Mouse (Mus musculus) limb, embryonic 12.5 days (tissue): ENCODE measurements at regions not wholly inside any gene's neighbourhood (a gene's known extent, or its start where the extent isn't known, plus 50 kb on each side); places are given as distances from the start of the nearest gene placed in this dataset.

Source experiments
- ATAC-seq: fragments of 200-750 bp; cut with Nextera tagmentation; 2 replicates; pipeline ENCODE4 v1.8.0; 2017; ENCODE audit warnings: low read depth, moderate TSS enrichment; ENCODE audit not compliant: insufficient number of reproducible peaks, insufficient read depth, low FRiP score, low TSS enrichment
- H3K27ac ChIP-seq: fragments of 300-500 bp; sonication (generic); 2 replicates; pipeline ENCODE4 v1.5.1; 2016; ENCODE audit warnings: mild to moderate bottlenecking, moderate library complexity
- H3K27me3 ChIP-seq: fragments of 300-500 bp; sonication (generic); 2 replicates; pipeline ENCODE4 v1.6.1; 2016; ENCODE audit warnings: mild to moderate bottlenecking, moderate library complexity
- H3K36me3 ChIP-seq: fragments of 300-500 bp; sonication (generic); 2 replicates; pipeline ENCODE4 v1.6.1; 2016; ENCODE audit warnings: mild to moderate bottlenecking, moderate library complexity
- H3K4me1 ChIP-seq: fragments of 300-500 bp; sonication (generic); replicated peaks from 2 replicates; pipeline ENCODE4 v1.6.1; 2016
- H3K4me2 ChIP-seq: fragments of 300-500 bp; sonication (generic); 2 replicates; pipeline ENCODE4 v1.6.1; 2016; ENCODE audit warnings: mild to moderate bottlenecking, moderate library complexity
- H3K4me3 ChIP-seq: fragments of 300-500 bp; sonication (generic); replicated peaks from 2 replicates; pipeline ENCODE4 v1.5.1; 2016; ENCODE audit warnings: mild to moderate bottlenecking
- H3K9ac ChIP-seq: fragments of 300-500 bp; sonication (generic); replicated peaks from 2 replicates; pipeline ENCODE4 v1.6.1; 2016; ENCODE audit warnings: mild to moderate bottlenecking, moderate library complexity
- H3K9me3 ChIP-seq: fragments of 300-500 bp; sonication (generic); 2 replicates; pipeline ENCODE4 v1.6.1; 2016; ENCODE audit warnings: mild to moderate bottlenecking, moderate library complexity
- WGBS: fragments of 180-500 bp; shearing (Covaris S2); methylation state at CpG from one replicate; pipeline ENCODE4 v1.1.7; 2016; 5-methylcytosine and 5-hydroxymethylcytosine counted together

DNA sequence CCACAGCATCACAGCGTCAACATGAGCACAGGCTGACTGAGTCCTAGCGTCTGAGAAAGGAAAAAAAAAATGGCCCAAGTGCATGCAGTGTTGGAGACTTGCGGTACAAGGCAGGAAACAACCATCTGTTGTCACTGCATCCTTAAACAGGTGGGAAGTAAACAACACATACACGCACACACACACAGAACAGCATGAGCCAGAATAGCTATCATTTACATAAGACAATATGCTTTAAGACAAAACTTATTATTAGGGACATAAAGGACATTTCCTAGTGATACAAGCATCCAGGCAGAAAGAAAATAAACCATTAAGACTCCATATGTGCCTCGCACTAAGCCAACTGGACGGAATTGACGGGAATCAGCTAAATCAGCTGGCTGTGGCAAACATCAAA is 203.8 kb upstream of the Trpc7 start:
- Histone ChIP-seq H3K4me3 (no peak overlapping the region), H3K4me2 (no peak overlapping the region), H3K27ac (no peak overlapping the region), H3K9ac (no peak overlapping the region), H3K36me3 (no peaks in the 10 kb centered on the region), H3K27me3 (no peaks in the 10 kb centered on the region), H3K4me1 (no peaks in the 10 kb centered on the region), H3K9me3 (no peaks in the 10 kb centered on the region)
- no peak for ATAC-seq
- WGBS: 90% methylated on average over 7 of the region's 7 CpGs

- no peaks in the 10 kb centered on the region for H3K36me3 ChIP-seq
- H3K4me1 ChIP-seq: peaks cover 5% of the 10 kb centered on the region; the same call in 1 of the 2 replicates
- no peaks in the 10 kb centered on the region for H3K27me3 ChIP-seq
- H3K9me3 ChIP-seq: no peaks in the 10 kb centered on the region
- H3K27ac ChIP-seq: no peak overlapping the region
- H3K4me3 ChIP-seq: no peak overlapping the region
- no peak overlapping the region for H3K4me2 ChIP-seq
- 89% methylated on average over 8 of the region's 8 CpGs for WGBS
- no peak for ATAC-seq
- no peak overlapping the region for H3K9ac ChIP-seq
These were observed 196.1 kb upstream of the Trpc7 start for GRCm38 (mm10) chr13:57091886-57092285.

- Histone ChIP-seq H3K9ac (no peak overlapping the region), H3K9me3 (no peaks in the 10 kb centered on the region), H3K4me3 (no peak overlapping the region), H3K36me3 (no peaks in the 10 kb centered on the region), H3K4me1 (peaks cover 5% of the 10 kb centered on the region; the same call in 1 of the 2 replicates), H3K27ac (no peak overlapping the region), H3K4me2 (no peak overlapping the region), H3K27me3 (no peaks in the 10 kb centered on the region)
- ATAC-seq: no peak
- WGBS: 84% methylated on average over 13 of the region's 13 CpGs
These were observed 193.7 kb upstream of the Trpc7 start for GRCm38 (mm10) chr13:57089381-57090075.

- Histone ChIP-seq H3K9ac (no peak overlapping the region), H3K27ac (no peak overlapping the region), H3K4me2 (no peak overlapping the region), H3K4me1 (peaks cover 5% of the 10 kb centered on the region; the same call in 1 of the 2 replicates), H3K4me3 (no peak overlapping the region), H3K36me3 (no peaks in the 10 kb centered on the region), H3K9me3 (peaks cover 3% of the 10 kb centered on the region; the same call in 1 of the 2 replicates), H3K27me3 (no peaks in the 10 kb centered on the region)
- 85% methylated on average over 6 of the region's 6 CpGs for WGBS
- ATAC-seq: no peak
These were observed 192.2 kb upstream of the Trpc7 start for GRCm38 (mm10) chr13:57087966-57088365.

- Histone ChIP-seq H3K4me3 (no peak overlapping the region), H3K9me3 (peaks cover 6% of the 10 kb centered on the region; the same call in 1 of the 2 replicates), H3K27me3 (no peaks in the 10 kb centered on the region), H3K27ac (no peak overlapping the region), H3K36me3 (no peaks in the 10 kb centered on the region), H3K4me1 (peaks cover 5% of the 10 kb centered on the region; the same call in 1 of the 2 replicates), H3K4me2 (no peak overlapping the region), H3K9ac (no peak overlapping the region)
- WGBS: 46% methylated on average over 5 of the region's 5 CpGs
- ATAC-seq: no peak
These were observed 191.6 kb upstream of the Trpc7 start for GRCm38 (mm10) chr13:57087398-57087797.

GRCm38 (mm10) chr13:57083751-57084150 is 188.0 kb upstream of the Trpc7 start:
- H3K9ac ChIP-seq: no peak overlapping the region
- ATAC-seq: no peak
- no peak overlapping the region for H3K4me3 ChIP-seq
- peaks cover 6% of the 10 kb centered on the region; the same call in 1 of the 2 replicates for H3K9me3 ChIP-seq
- H3K4me2 ChIP-seq: no peak overlapping the region
- 62% methylated on average over 5 of the region's 5 CpGs for WGBS
- peaks cover 5% of the 10 kb centered on the region; the same call in 1 of the 2 replicates for H3K4me1 ChIP-seq
- H3K27ac ChIP-seq: no peak overlapping the region
- H3K36me3 ChIP-seq: no peaks in the 10 kb centered on the region
- no peaks in the 10 kb centered on the region for H3K27me3 ChIP-seq

GRCm38 (mm10) chr13:57070479-57070878 is 174.7 kb upstream of the Trpc7 start:
- no peak overlapping the region for H3K27ac ChIP-seq
- no peaks in the 10 kb centered on the region for H3K27me3 ChIP-seq
- ATAC-seq: no peak
- no peaks in the 10 kb centered on the region for H3K36me3 ChIP-seq
- no peak overlapping the region for H3K9ac ChIP-seq
- 0 out of 2 replicates have a peak, but pooled peaks cover 3% of the 10 kb centered on the region for H3K9me3 ChIP-seq
- WGBS: 81% methylated on average over 5 of the region's 5 CpGs
- H3K4me2 ChIP-seq: no peak overlapping the region
- H3K4me1 ChIP-seq: no peaks in the 10 kb centered on the region
- no peak overlapping the region for H3K4me3 ChIP-seq

DNA sequence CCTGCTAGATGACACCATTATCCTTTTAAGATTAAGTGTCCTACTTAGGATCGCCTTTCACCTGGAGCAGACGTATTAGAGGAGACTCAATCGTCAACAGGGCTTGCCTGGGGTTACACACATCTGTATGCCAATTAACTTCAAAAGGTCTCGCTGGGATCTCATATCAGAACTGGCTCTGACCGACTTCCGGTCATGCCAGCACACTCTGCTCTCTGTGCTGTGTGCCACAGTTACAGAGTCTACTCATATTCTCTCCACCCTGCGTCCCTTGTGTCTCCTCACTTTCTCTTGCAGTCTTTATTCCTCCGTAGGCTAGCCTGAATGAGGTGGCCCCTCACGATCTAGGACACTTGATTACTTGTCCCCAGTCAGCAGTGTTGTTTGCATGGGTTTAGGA is 165.9 kb upstream of the Trpc7 start:
- Histone ChIP-seq H3K4me3 (no peak overlapping the region), H3K4me1 (peaks cover 12% of the 10 kb centered on the region), H3K27ac (no peak overlapping the region), H3K36me3 (no peaks in the 10 kb centered on the region), H3K9ac (no peak overlapping the region), H3K9me3 (no peaks in the 10 kb centered on the region), H3K4me2 (no peak overlapping the region), H3K27me3 (no peaks in the 10 kb centered on the region)
- 59% methylated on average over 9 of the region's 9 CpGs for WGBS
- no peak for ATAC-seq

- WGBS: 57% methylated on average over 7 of the region's 7 CpGs
These were observed 165.3 kb upstream of the Trpc7 start for GRCm38 (mm10) chr13:57061074-57061473.

GRCm38 (mm10) chr13:57056786-57057185 is 161.0 kb upstream of the Trpc7 start:
- ATAC-seq: no peak
- WGBS: 88% methylated on average over 15 of the region's 15 CpGs
- peaks cover 19% of the 10 kb centered on the region for H3K4me1 ChIP-seq
- H3K36me3 ChIP-seq: no peaks in the 10 kb centered on the region
- H3K9me3 ChIP-seq: no peaks in the 10 kb centered on the region
- H3K4me3 ChIP-seq: no peak overlapping the region
- no peak overlapping the region for H3K4me2 ChIP-seq
- no peak overlapping the region for H3K27ac ChIP-seq
- H3K27me3 ChIP-seq: no peaks in the 10 kb centered on the region
- H3K9ac ChIP-seq: no peak overlapping the region

More at GRCm38 (mm10) chr13:57061074-57061473, 165.3 kb upstream of the Trpc7 start:
- Histone ChIP-seq H3K4me2 (no peak overlapping the region), H3K9ac (no peak overlapping the region), H3K36me3 (no peaks in the 10 kb centered on the region), H3K9me3 (no peaks in the 10 kb centered on the region), H3K4me1 (peaks cover 14% of the 10 kb centered on the region), H3K4me3 (no peak overlapping the region), H3K27me3 (no peaks in the 10 kb centered on the region), H3K27ac (no peak overlapping the region)
- ATAC-seq: peak; percentile 71; the same call in 1 of the 2 replicates

GRCm38 (mm10) chr13:57055409-57056195 is 159.8 kb upstream of the Trpc7 start:
- H3K27me3 ChIP-seq: no peaks in the 10 kb centered on the region
- no peak overlapping the region for H3K4me2 ChIP-seq
- H3K9ac ChIP-seq: no peak overlapping the region
- no peaks in the 10 kb centered on the region for H3K36me3 ChIP-seq
- peaks cover 10% of the 10 kb centered on the region for H3K4me1 ChIP-seq
- H3K27ac ChIP-seq: peak overlapping the region; percentile 53
- WGBS: 74% methylated on average over 12 of the region's 12 CpGs
- no peak overlapping the region for H3K4me3 ChIP-seq
- ATAC-seq: no peak
- no peaks in the 10 kb centered on the region for H3K9me3 ChIP-seq
